Mouse (Mus musculus) stomach, embryonic 16.5 days (tissue): ENCODE measurements at regions not wholly inside any gene's neighbourhood (a gene's known extent, or its start where the extent isn't known, plus 50 kb on each side); places are given as distances from the start of the nearest gene placed in this dataset.

Source experiments
- ATAC-seq: fragments of 200-750 bp; cut with Nextera tagmentation; 2 replicates; pipeline ENCODE4 v1.8.0; 2017; ENCODE audit warnings: moderate number of reproducible peaks, moderate TSS enrichment; ENCODE audit not compliant: insufficient read depth, low FRiP score
- H3K27ac ChIP-seq: fragments of 300-500 bp; sonication (generic); 2 replicates; pipeline ENCODE4 v1.5.1; 2014; ENCODE audit warnings: low read length
- H3K27me3 ChIP-seq: fragments of 300-500 bp; sonication (generic); 2 replicates; pipeline ENCODE4 v1.6.1; 2014; ENCODE audit warnings: low read length, control low read depth, mixed read lengths; ENCODE audit not compliant: control insufficient read depth, insufficient read depth
- H3K36me3 ChIP-seq: fragments of 300-500 bp; sonication (generic); 2 replicates; pipeline ENCODE4 v1.6.1; 2014; ENCODE audit warnings: low read length; ENCODE audit not compliant: control insufficient read depth, insufficient read depth
- H3K4me1 ChIP-seq: fragments of 300-500 bp; sonication (generic); 2 replicates; pipeline ENCODE4 v1.6.1; 2014; ENCODE audit warnings: low read length, control low read depth, mixed read lengths; ENCODE audit not compliant: control insufficient read depth, insufficient read depth
- H3K4me2 ChIP-seq: fragments of 300-500 bp; sonication (generic); 2 replicates; pipeline ENCODE4 v1.6.1; 2014; ENCODE audit warnings: low read depth, low read length, mixed read lengths
- H3K4me3 ChIP-seq: fragments of 300-500 bp; sonication (generic); replicated peaks from 2 replicates; pipeline ENCODE4 v1.5.1; 2014; ENCODE audit warnings: mild to moderate bottlenecking, low read length
- H3K9ac ChIP-seq: fragments of 300-500 bp; sonication (generic); 2 replicates; pipeline ENCODE4 v1.6.1; 2014; ENCODE audit warnings: low read length
- H3K9me3 ChIP-seq: fragments of 300-500 bp; sonication (generic); replicated peaks from 2 replicates; pipeline ENCODE4 v1.6.1; 2016; ENCODE audit warnings: low read length, control low read depth; ENCODE audit not compliant: control insufficient read depth
- WGBS: fragments of 180-500 bp; shearing (Covaris S2); extraction: QIAGEN DNeasy Blood & Tissue Kit; methylation state at CpG from one replicate; pipeline ENCODE4 v1.1.7; 2014; 5-methylcytosine and 5-hydroxymethylcytosine counted together

- Histone ChIP-seq H3K27ac (no peak overlapping the region), H3K4me2 (no peak overlapping the region), H3K4me1 (no peaks in the 10 kb centered on the region), H3K27me3 (no peaks in the 10 kb centered on the region), H3K9ac (no peak overlapping the region), H3K4me3 (no peak overlapping the region), H3K9me3 (no peaks in the 10 kb centered on the region), H3K36me3 (no peaks in the 10 kb centered on the region)
- WGBS = 79% methylated on average over 4 of the region's 4 CpGs
- no peak for ATAC-seq
These were observed 74.9 kb upstream of the Cdh9 start for GRCm38 (mm10) chr15:16653690-16654089.

- Histone ChIP-seq H3K9ac (no peak overlapping the region), H3K27ac (no peak overlapping the region), H3K36me3 (no peaks in the 10 kb centered on the region), H3K27me3 (no peaks in the 10 kb centered on the region), H3K4me2 (no peak overlapping the region), H3K4me3 (no peak overlapping the region), H3K4me1 (no peaks in the 10 kb centered on the region), H3K9me3 (no peaks in the 10 kb centered on the region)
- 86% methylated on average over 3 of the region's 3 CpGs for WGBS
- no peak for ATAC-seq
These were observed 67.3 kb upstream of the Cdh9 start for GRCm38 (mm10) chr15:16661226-16661625.
